Mouse (Mus musculus) cerebellum, postnatal 10 days (tissue): ENCODE measurements around the gene Slc2a9.
A peak's percentile ranks its signal among the peaks of the same experiment; 100 is the strongest.

Experiments used
- DNase-seq, 2 experiments: peaks; one replicate each; pipeline ENCODE4 v3.0.0; 2021; ENCODE audit warnings: mixed read lengths in 2 of 2

Gene Slc2a9

GRCm38 (mm10) chr5:38502992-38503391 is at the start of gene Slc2a9:
TSS of gene Slc2a9 (minus strand) at chr5:38503143.
- DNase-seq, result no peak

DNA sequence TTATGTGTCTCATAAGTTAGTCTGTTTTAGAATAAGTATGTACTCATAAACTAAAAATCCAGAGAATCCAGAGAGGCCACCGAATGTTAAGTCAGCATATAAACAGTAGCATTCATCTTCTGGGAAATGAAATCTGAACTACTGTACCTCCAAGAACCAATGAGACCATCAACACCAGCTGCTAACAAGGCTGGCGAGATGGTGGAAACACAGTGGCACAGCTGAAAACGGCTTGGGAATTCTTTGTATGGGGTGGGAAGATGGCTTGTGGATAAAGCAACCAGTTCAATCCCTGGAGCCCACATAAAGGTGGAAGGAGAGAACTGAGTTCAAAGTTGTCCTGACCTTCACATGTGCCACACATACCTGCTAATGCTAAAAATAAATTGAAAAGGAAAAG is 49.7 kb upstream of the Slc2a9 start:
- no peak for DNase-seq

DNA sequence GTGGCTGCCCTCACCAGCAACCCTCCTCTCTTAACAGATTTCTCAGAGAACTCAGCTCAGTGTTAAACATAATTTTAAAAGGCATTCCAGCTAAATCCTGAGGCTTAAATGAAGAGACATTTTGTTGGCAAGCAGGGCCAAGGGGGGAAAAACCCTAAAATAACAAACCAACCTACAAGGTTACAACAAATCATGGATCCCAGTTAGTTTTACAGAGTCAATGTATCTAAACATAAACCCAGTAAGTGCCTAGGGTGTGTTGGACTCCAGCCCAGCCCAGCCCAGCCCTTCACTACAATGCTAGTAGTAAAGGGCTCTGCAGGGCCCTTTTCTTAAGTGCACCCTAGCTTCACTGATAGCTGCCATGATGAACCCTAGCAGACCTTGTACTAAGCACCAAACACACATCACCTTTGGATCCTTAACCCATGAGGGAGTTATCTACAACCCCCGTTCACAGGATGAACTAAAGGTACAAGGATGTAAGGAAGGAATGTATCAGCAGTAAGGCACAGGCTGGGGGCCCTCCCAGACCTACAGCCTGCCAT is 47.4 kb upstream of the Slc2a9 start:
- DNase-seq, result no peak

DNA sequence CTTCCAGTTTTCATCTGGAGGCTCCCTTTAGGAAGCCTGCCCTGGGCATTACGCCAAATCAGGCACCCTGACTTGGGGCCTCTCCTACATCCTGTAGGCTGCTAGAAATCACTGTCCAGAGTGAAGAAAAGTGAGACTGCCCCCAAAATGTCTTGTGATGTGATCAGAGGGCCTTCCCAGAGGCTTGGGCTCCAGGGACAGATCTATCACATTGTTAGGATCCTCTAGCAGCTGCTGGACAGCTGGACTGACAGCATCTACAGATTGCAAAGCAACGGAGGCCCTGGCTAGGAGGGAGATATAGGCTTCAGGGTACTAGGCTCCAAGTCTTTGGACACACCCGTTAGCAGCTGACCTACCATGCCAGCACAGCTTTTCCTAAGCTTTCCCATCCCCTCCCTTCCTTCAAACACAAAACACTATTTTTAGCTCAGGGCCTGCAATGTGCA is 46.5 kb upstream of the Slc2a9 start:
- no peak for DNase-seq

DNA sequence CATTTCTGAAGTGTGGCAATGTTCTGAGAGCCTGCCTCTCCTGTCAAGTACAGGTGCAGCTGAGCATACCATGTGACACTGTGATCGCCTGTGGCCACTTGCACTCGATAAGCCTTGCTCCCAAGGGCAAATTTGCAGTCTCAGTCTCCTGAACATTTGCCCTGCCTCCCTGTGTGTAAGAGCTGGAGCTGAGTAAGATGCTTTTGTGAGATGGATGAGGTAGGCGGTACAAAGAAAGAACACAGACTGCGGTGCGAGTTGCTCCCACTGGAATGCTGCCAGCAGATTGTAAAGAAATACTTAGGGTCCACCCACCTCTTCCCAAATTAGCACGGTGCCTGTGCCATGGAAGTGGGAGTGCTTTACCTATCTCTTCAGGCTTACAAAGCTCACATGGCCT is 44.4 kb upstream of the Slc2a9 start:
- no peak for DNase-seq

DNA sequence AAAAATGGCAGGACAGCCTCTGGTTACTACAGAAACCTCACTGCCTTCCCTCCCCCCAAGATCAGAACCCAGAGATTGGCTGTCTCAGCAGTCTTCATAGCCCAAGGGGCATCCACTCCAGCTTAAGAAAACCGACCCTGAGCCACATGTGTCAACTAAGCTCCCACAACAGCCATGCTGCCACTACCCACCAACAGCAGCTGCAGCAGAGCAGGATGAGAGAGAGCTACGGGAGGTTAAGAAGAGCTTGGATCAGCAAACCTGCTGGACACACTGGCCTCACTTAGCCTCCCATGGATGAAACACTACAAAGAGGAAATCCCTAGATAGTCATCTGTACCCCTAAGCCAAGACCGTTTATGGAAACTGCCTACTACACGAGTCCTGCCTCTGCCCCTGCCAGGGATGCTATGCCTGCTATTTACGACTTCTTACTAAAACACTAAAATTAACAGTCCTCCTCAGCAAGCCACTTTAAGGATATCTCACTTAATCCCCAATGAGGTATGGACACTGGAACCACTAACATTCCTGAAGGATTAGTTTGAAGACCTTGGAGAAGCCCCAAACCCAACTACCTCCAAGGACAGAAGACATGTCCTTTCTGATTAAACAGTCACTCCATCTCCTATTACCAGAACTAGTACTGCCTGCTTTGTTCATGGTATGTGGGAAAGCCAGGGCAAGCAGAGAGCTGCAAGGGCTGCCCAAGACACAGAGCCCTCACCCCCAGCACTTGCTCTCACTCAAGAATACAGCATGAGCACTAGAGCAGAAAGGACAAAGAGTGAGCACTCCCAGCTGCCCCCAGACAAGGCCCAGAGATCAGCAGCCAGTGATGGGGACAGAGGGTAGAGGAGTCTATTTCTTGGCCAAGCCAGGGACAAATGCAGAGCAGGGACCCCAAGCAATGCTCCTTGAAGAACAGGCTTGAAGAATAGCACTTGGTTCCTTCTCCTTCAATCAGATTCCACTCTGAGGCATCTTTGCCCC is 41.8 kb upstream of the Slc2a9 start:
- no peak for DNase-seq

- peak; percentile 61 to 73 for DNase-seq
Observed at GRCm38 (mm10) chr5:38543496-38544217, 40.7 kb upstream of the Slc2a9 start.

DNA sequence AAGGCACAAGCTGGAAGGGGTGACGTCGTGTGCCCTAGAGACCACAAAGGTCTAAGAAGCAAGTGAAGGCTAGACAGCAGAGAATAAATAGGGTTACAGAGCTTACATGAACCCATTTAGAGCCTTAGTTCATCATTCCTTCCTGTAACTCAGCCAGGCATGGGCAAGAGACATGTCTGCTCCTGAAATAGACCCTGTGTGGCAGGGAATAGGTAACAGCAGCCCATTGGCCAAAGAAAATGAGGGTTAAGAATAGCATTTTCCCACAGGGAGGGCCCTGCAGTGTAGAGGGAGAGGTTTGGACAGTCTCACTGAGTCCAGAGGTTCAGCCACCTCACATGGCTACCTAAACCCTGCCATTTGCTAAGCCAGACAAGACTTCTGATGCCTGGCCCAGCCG is 38.8 kb upstream of the Slc2a9 start:
- DNase-seq, result no peak

- no peak for DNase-seq
Observed at GRCm38 (mm10) chr5:38540898-38541297, 38.0 kb upstream of the Slc2a9 start.

DNA sequence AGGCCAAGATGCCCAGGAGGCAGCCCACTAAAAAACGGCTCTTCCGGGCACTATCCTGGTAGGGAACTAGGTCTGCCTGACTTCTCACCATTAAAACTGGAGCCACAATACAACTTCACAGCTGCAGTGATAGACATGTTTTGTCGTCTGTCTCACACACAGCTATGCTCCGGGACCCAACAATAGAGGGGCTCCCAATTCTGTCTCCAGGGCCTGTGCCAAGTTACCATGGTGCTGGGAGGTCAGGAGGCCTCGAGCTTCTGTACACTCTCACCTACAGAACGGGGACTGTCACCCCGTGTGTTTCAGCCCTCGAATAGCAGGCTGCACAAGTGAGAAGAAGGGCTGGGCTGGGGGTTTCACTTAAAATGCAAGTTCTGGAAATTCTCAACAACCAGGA is 35.6 kb upstream of the Slc2a9 start:
- DNase-seq, result no peak

- peak in 1 of 2 experiments; percentile 27 for DNase-seq
Observed at GRCm38 (mm10) chr5:38537845-38538244, 34.9 kb upstream of the Slc2a9 start.

DNA sequence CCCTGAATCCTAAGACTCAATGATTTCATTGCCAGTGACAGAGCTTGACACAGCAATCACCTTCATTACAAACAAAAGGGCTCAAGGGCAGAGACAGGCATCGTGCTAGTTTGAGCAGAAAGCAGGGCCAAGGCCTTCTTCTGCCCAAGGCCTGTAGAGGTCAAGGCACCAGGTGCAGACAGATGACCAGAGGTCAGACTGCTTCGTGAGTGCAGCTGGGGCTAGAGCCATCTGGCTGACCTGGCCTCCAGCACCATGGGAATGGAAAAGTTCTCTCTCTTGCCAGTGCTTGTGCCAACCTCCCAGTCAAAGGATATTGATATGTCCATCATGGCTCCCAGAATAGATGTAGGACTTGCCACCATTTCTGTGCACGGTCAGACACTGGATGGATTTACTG is 33.9 kb upstream of the Slc2a9 start:
- DNase-seq, result no peak

GRCm38 (mm10) chr5:38532084-38532483 is 29.1 kb upstream of the Slc2a9 start:
- peak; percentile 56 to 68 for DNase-seq

DNA sequence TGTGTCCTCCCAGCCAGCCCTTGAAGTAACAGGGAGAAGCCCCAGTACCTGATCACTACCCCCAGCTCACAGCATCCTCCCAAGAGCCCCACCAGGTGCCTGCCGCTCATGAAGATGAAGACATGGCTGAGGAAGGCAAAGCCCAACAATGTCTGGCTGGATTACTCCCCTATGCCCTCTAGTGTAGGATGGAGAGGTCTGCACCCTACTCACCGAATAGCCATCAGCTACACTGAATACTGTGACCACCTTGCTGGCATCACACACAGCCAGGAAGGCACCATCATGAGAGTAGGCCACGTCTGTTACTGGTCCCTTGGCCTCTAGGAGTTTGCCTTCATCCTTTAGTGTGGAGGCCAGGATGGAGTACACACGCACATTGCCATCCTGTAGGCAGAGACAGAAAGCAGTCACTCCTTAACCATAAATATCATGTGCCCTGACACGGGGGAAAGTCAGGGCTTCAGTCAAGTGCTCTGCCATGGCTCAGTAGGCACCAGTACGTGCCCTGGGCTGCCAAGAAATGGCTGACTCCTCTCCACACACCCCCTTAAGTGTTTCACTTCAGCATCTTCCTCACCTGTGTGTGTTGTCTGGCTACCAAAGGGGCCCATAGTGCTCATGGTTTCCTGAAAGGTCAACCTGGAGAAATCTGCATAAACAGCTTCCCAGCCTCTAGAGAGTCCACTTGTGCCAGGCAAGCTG is 26.9 kb upstream of the Slc2a9 start:
- peak; percentile 50 to 64 for DNase-seq

DNA sequence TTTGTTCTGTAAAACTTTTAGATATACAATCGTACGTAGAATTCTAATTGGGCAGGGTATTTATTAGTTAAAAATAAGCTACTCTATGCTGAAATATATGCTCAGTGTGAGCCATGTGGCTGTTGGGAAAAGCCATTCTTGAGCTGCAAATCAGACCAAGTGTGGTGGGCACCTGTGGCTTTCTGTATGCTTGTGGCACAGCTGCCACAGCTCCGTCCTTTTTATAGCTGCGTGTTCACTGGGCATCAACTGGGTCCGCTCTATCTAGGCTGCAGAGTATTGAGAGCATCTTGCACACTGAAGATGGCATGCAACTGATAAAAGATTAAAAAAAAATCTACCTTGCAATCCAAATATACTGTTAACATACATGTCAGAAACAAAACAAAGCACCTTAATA is 20.0 kb upstream of the Slc2a9 start:
- no peak for DNase-seq

DNA sequence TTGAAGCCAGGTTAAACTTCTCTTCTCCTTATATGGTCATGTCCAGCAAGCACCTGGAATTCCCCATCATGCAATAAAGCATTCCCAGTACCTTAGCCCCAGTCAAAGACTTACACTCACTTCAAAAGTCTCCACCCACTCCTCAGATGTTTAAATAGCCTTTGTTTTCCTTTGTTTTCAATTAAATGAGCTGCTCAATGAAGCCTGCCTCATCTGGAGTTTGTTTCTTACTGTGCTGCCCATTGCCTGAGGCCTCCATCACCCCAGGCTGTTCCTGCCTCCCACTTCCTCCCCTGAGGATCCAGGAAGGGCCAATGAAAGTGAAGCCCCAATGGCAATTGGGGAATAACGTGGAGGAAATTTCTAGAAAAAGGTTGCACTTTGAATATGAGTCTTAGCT is 17.9 kb upstream of the Slc2a9 start:
- DNase-seq, result no peak

- peak; percentile 69 to 71 for DNase-seq
Observed at GRCm38 (mm10) chr5:38516267-38516666, 13.3 kb upstream of the Slc2a9 start.

DNA sequence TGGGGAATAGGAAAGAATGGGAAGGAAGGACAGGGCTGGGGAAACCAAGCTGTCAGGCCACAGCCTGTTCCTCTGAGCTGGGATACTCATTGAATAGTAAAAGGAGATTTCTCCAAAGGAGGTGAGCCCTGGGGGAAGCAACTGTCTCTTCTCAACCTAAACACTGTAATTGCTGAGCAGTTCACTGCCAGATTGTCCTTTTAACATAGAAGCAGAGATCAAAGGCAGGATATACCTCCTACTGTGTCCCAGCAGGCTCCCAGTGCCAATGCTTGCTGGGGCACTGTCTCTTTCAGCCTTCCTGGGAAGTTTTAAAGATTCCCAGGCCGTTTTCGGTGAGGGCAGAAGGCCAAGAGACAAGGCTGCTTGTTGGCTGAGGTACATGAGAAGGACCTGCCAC is 10.0 kb upstream of the Slc2a9 start:
- no peak for DNase-seq

- peak in 1 of 2 experiments; percentile 23 for DNase-seq
Observed at GRCm38 (mm10) chr5:38509568-38509967, 6.6 kb upstream of the Slc2a9 start.

GRCm38 (mm10) chr5:38505435-38505765 is 2.5 kb upstream of the Slc2a9 start:
- DNase-seq, result no peak

GRCm38 (mm10) chr5:38504747-38505434 is 1.9 kb upstream of the Slc2a9 start:
- DNase-seq, result no peak

GRCm38 (mm10) chr5:38504116-38504515 is 1.2 kb upstream of the Slc2a9 start:
- DNase-seq, result no peak
